Mouse (Mus musculus) spleen, postnatal 10 days (tissue): ENCODE data around the gene Fam155a.

Source experiments
- DNase-seq, 2 experiments: peaks; one replicate each; pipeline ENCODE4 v3.0.0; 2021 to 2022; ENCODE audit warnings: low spot score in 2 of 2

Fam155a gene

GRCm38 (mm10) chr8:9493557-9494224 is 277.3 kb downstream of the Fam155a start:
- no peak for DNase-seq

DNA sequence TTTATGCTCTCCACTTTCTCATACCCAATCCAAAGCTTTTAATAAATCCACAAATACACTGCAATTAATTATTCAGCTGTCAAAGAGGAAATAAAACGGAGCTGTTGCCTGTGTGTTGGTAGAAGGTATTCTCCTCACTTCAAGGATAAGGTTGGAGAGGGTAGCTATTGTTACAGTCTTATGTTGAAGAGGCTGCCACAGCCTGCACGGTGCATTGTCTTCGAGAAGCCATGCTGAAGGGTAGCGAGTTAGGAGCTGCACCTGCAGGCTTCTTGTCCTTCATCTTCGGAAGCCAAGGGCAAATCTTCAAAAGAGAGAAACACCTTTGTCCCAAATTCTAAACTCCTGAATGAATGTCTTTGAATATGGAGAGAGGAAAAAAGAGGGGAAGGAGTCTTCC is 288.4 kb downstream of the Fam155a start:
- no peak for DNase-seq

DNA sequence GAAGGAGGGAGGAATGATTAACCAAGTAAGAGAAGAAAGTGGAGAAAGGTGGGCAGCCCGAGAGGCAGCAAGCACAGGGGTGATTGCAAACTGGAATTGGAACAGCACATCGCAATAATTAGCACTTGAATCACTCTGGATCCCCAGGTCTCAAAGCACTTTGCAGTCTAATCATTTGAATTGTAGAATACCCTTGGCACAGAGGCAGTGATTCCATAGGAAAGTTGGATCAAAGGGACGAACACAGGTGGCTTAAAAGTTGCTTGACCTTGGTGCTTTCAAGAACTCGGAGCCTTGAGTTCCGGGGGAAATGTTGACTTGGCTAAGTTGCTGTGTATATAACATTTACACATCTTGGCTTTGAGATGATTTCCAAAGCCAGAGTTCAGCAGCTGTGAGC is 299.7 kb downstream of the Fam155a start:
- no peak for DNase-seq

GRCm38 (mm10) chr8:9470114-9470513 is 300.8 kb downstream of the Fam155a start:
- DNase-seq, result no peak

- DNase-seq, result no peak
Measured at GRCm38 (mm10) chr8:9461111-9461510, 309.9 kb downstream of the Fam155a start.

- no peak for DNase-seq
Measured at GRCm38 (mm10) chr8:9460707-9461106, 310.3 kb downstream of the Fam155a start.

DNA sequence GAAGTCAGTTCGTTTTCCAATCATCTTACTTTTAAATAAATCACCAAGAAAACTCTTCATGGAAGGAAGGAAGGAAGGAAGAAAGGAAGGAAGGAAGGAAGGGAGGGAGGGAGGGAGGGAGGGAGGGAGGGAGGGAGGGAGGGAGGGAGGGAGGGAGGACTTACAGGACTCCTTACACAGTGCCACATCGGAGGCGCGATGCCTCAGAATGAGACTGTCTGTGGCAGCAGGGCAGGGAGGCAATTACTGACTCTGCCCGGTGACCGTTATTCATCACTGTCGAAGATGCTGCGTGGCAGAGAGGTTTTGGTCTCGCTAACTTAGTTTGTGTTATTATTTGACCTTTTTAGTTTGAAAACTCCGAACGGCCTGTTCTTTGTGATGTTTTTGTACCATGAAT is 312.3 kb downstream of the Fam155a start:
- DNase-seq, result no peak

DNA sequence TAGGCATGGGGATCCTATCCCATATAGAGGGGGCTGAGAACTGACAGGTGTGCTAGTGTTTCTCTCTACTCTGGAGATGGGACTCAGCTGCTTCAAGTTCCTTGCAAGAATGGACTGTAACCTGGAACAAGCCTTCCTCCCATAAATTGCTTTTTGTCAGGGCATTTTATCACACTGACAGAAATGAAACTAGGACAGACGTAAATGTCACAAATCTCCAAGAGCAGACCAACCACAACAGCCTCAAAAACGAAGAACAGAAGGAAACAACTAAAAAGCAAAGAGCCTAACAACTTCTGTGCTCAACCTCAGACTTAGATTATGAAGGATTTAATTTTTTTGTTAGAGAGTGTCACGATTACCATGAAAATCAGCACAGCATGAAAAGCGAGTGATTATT is 315.8 kb downstream of the Fam155a start:
- DNase-seq, result no peak

DNA sequence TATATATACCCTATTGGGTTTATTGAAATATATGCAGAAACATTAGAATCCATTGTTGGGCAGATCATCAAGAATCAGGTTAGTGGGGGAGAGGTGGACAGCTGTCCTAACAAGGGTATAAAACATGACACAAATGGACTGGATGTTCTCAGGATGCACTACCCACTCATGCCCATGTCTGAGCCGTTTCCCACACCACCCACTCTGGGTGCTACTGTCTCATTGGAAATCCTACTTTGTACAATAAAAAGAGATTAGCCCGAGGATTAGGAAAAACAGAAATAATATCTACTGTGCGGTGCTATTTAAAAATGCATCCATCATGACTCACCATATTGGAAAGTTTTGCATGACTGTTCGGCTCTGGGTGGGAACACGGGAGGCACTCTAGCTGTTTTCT is 317.2 kb downstream of the Fam155a start:
- no peak for DNase-seq

DNA sequence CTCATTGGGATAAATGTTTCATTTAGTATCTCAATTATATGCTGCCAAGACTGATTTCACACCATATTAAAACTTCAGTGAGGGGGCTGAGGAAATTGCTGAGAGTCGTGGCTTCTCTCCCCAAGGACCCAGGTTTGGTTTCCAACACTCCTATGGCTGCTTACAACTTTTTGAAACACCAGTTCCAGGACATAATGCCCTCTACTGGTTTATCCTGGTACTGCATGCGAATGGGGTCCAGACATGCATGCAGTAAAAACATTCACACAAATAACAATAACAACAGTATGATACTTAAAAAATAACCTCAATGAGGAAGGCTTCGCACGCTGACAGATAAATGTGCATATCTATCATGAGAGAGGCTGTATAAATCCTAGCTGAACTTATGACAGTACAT is 319.4 kb downstream of the Fam155a start:
- DNase-seq, result no peak

- no peak for DNase-seq
Measured at GRCm38 (mm10) chr8:9448613-9449012, 322.3 kb downstream of the Fam155a start.

GRCm38 (mm10) chr8:9437822-9438221 is 333.1 kb downstream of the Fam155a start:
- no peak for DNase-seq

- DNase-seq, result no peak
Measured at GRCm38 (mm10) chr8:9435501-9435900, 335.5 kb downstream of the Fam155a start.

- no peak for DNase-seq
Measured at GRCm38 (mm10) chr8:9432635-9433372, 338.2 kb downstream of the Fam155a start.

DNA sequence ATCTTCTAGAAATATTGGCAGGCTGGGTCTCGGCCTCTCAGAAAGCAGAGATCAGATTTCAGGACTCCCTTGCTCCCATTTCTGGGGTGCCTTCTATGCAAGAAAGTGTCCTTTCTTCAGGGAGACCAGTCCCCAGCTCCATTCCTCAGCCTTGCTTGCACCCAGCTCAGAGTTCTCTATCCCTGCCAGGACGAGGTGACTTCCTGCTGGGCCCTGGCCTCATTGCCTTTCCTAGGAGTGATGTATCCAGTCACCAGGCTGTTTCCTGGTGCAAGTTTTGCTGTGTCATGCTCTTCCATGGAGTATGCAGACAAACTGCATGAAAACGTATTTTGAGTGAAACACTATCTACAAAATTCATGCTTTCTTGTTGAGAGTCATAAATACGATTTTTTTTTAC is 342.1 kb downstream of the Fam155a start:
- DNase-seq, result no peak

- no peak for DNase-seq
Measured at GRCm38 (mm10) chr8:9424069-9424468, 346.9 kb downstream of the Fam155a start.

GRCm38 (mm10) chr8:9423590-9423989 is 347.4 kb downstream of the Fam155a start:
- DNase-seq, result no peak

- no peak for DNase-seq
Measured at GRCm38 (mm10) chr8:9423184-9423583, 347.8 kb downstream of the Fam155a start.

- DNase-seq, result no peak
Measured at GRCm38 (mm10) chr8:9418856-9419800, 351.8 kb downstream of the Fam155a start.

GRCm38 (mm10) chr8:9416189-9416588 is 354.8 kb downstream of the Fam155a start:
- DNase-seq, result no peak

- no peak for DNase-seq
Measured at GRCm38 (mm10) chr8:9408480-9408879, 362.5 kb downstream of the Fam155a start.

GRCm38 (mm10) chr8:9406204-9406603 is 364.8 kb downstream of the Fam155a start:
- DNase-seq, result no peak
